ENCODE assay signal across 14 mouse cellular contexts in the genomic region with DNA sequence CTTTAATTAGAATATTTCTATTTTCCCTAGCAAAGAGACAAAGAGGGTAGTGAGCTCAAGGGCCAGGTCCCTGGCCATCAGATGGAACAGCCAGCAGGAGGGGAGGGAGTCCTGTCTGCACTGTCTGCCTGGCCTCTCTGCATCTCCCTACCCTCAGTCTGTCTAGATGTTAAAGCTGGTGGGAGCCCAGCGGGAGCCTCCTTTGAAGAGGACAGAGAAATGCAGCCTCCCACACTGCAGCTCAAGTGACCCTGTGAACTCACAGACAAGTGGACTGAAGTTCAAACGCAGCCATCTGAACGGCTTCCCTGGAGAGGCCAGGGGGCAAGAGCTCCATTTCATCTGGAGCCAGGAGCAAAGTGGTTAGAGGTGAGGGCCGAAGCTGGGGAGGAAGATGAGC. TPM values are rescaled to one million over a fixed set of nuclear protein-coding genes. Genes with fewer than 3 reads are reported as not detected.
DNase-seq lines count a peak whose midpoint lies in the region; ATAC-seq and TF ChIP-seq lines count a peak whose summit lies in the region.
"Had no signal": no experiment of that assay in that cellular context is flagged by ENCODE, and none has a peak within 500 bp of the region (broad histone marks: within the 10 kb centered on the region; RNA-seq: fewer than 3 reads in every experiment).

No protein-coding gene starts in this region.

- ATAC-seq in hindbrain, embryonic 11.5 days (ENCODE audit: low FRiP score): no peak
- ATAC-seq in hindbrain, embryonic 14.5 days (ENCODE audit: low FRiP score): no peak
- ATAC-seq in embryonic facial prominence, embryonic 12.5 days (ENCODE audit: insufficient number of reproducible peaks, insufficient read depth, low FRiP score, low TSS enrichment): no peak
- peak; percentile 46; the same call in 1 of the 2 replicates for ATAC-seq in midbrain, embryonic 15.5 days (replicated peaks)
- ATAC-seq: intestine, postnatal 0 days had no signal

- no peak overlapping the region for H3K9ac ChIP-seq in hindbrain, embryonic 11.5 days (ENCODE audit: low read depth, low read length)
- no peak overlapping the region for H3K9ac ChIP-seq in hindbrain, embryonic 14.5 days
- H3K9ac ChIP-seq in embryonic facial prominence, embryonic 12.5 days: no peak overlapping the region
- no peak overlapping the region for H3K9ac ChIP-seq in midbrain, embryonic 15.5 days

- peak overlapping the region; percentile 25; the same call in 1 of the 2 replicates for H3K27ac ChIP-seq in hindbrain, embryonic 11.5 days (ENCODE audit: low read depth, low read length)
- no peak overlapping the region for H3K27ac ChIP-seq in hindbrain, embryonic 14.5 days
- H3K27ac ChIP-seq in embryonic facial prominence, embryonic 12.5 days: peak overlapping the region; percentile 46; the same call in 1 of the 2 replicates
- peak overlapping the region; percentile 19; the same call in 1 of the 2 replicates for H3K27ac ChIP-seq in midbrain, embryonic 15.5 days

- no peaks in the 10 kb centered on the region for H3K36me3 ChIP-seq in hindbrain, embryonic 11.5 days (ENCODE audit: control insufficient read depth, insufficient read depth, low read length)
- no peaks in the 10 kb centered on the region for H3K36me3 ChIP-seq in hindbrain, embryonic 14.5 days (replicated peaks; ENCODE audit: control insufficient read depth, insufficient read depth)
- H3K36me3 ChIP-seq in embryonic facial prominence, embryonic 12.5 days: no peaks in the 10 kb centered on the region
- H3K36me3 ChIP-seq in midbrain, embryonic 15.5 days (replicated peaks): no peaks in the 10 kb centered on the region

- H3K4me1 ChIP-seq in hindbrain, embryonic 11.5 days (replicated peaks; ENCODE audit: control insufficient read depth, insufficient read depth, low read length): peaks cover 11% of the 10 kb centered on the region
- peaks cover 15% of the 10 kb centered on the region; the same call in 1 of the 2 replicates for H3K4me1 ChIP-seq in hindbrain, embryonic 14.5 days (replicated peaks; ENCODE audit: control insufficient read depth, insufficient read depth, low read length)
- H3K4me1 ChIP-seq in embryonic facial prominence, embryonic 12.5 days: peaks cover 18% of the 10 kb centered on the region
- peaks cover 24% of the 10 kb centered on the region for H3K4me1 ChIP-seq in midbrain, embryonic 15.5 days
- H3K4me1 ChIP-seq: megakaryocyte, embryonic 14.5 days had no signal

- H3K9me3 ChIP-seq in hindbrain, embryonic 11.5 days (ENCODE audit: control insufficient read depth, low read length): no peaks in the 10 kb centered on the region
- H3K9me3 ChIP-seq in hindbrain, embryonic 14.5 days (ENCODE audit: control insufficient read depth, low read length): 0 out of 2 replicates have a peak, but pooled peaks cover 3% of the 10 kb centered on the region
- H3K9me3 ChIP-seq in embryonic facial prominence, embryonic 12.5 days: no peaks in the 10 kb centered on the region
- no peaks in the 10 kb centered on the region for H3K9me3 ChIP-seq in midbrain, embryonic 15.5 days

- TF ChIP-seq CTCF in brain, embryonic 14.5 days (IDR thresholded peaks at IDR 0.05; ENCODE audit: borderline replicate concordance, extremely low read depth, insufficient read depth, insufficient read length): no peak

- H3K4me3 ChIP-seq in hindbrain, embryonic 11.5 days (ENCODE audit: low read depth, low read length): no peak overlapping the region
- H3K4me3 ChIP-seq in hindbrain, embryonic 14.5 days (replicated peaks; ENCODE audit: low read length): no peak overlapping the region
- H3K4me3 ChIP-seq in embryonic facial prominence, embryonic 12.5 days: no peak overlapping the region
- no peak overlapping the region for H3K4me3 ChIP-seq in midbrain, embryonic 15.5 days
- H3K4me3 ChIP-seq: megakaryocyte, embryonic 14.5 days had no signal

- DNase-seq in hindbrain, embryonic 11.5 days (ENCODE audit: low spot score): peak; percentile 37
- no peak for DNase-seq in hindbrain, embryonic 14.5 days (ENCODE audit: low spot score)
- DNase-seq in brain, embryonic 14.5 days (ENCODE audit: low read depth): peak; percentile 62
- DNase-seq in lung, postnatal 14 days: no peak
- no peak for DNase-seq in ovary, adult 18-20 months (ENCODE audit: low spot score)
- no peak for DNase-seq in gastrocnemius, adult 18-20 months (ENCODE audit: low spot score)
- DNase-seq: adrenal gland, postnatal 36 days; heart, adult 18-20 months; lung, adult 18-20 months had no signal

- no peak for TF ChIP-seq POLR2A in brain, embryonic 14.5 days (IDR thresholded peaks at IDR 0.05; ENCODE audit: borderline replicate concordance, extremely low read depth, insufficient read depth, insufficient read length, poor library complexity, severe bottlenecking)

- WGBS in hindbrain, embryonic 11.5 days: 5% methylated on average over 4 of the region's 4 CpGs
- 5% methylated on average over 4 of the region's 4 CpGs for WGBS in hindbrain, embryonic 14.5 days
- WGBS in embryonic facial prominence, embryonic 12.5 days: 4% methylated on average over 4 of the region's 4 CpGs
- WGBS in midbrain, embryonic 15.5 days: 11% methylated on average over 4 of the region's 4 CpGs

- H3K27me3 ChIP-seq in hindbrain, embryonic 11.5 days (ENCODE audit: control insufficient read depth, insufficient read depth, low read length): no peaks in the 10 kb centered on the region
- no peaks in the 10 kb centered on the region for H3K27me3 ChIP-seq in hindbrain, embryonic 14.5 days (ENCODE audit: control insufficient read depth, insufficient read depth, low read length)
- no peaks in the 10 kb centered on the region for H3K27me3 ChIP-seq in embryonic facial prominence, embryonic 12.5 days
- H3K27me3 ChIP-seq in midbrain, embryonic 15.5 days (replicated peaks): no peaks in the 10 kb centered on the region

- H3K4me2 ChIP-seq in hindbrain, embryonic 11.5 days (replicated peaks; ENCODE audit: low read depth, low read length): no peak overlapping the region
- no peak overlapping the region for H3K4me2 ChIP-seq in hindbrain, embryonic 14.5 days (replicated peaks)
- no peak overlapping the region for H3K4me2 ChIP-seq in embryonic facial prominence, embryonic 12.5 days (replicated peaks)
- H3K4me2 ChIP-seq in midbrain, embryonic 15.5 days: no peak overlapping the region

RNA-seq across cellular contexts. Expression of a gene that starts 36.8 kb away (rescaled TPM):
- 7.7 and 8.5 TPM in 2 replicates for polyA plus RNA-seq in hindbrain, embryonic 11.5 days (2014; fragmentation: Nextera tagmentation; extraction: Ambion mirVana)
- polyA plus RNA-seq in hindbrain, embryonic 14.5 days (2014; fragmentation: Nextera tagmentation; extraction: Ambion mirVana): 13.6 and 13.7 TPM in 2 replicates
- 9.2 and 13.5 TPM in 2 replicates for polyA plus RNA-seq in brain, embryonic 14.5 days (2012; rRNA removed)
- 7.1 and 8.3 TPM in 2 replicates for polyA plus RNA-seq in embryonic facial prominence, embryonic 12.5 days (2016; fragmentation: Nextera tagmentation; extraction: Ambion mirVana)
- polyA plus RNA-seq in midbrain, embryonic 15.5 days (2015; fragmentation: Nextera tagmentation; extraction: Ambion mirVana): 16.0 TPM in 2 replicates
- total RNA-seq in gastrocnemius, adult 18-20 months (2021): under 1 TPM; 0.16 to 0.26 TPM
- total RNA-seq: MEL had no signal

Comparison
In these comparisons a context has a peak if more than half of its experiments do, and no peak if none do; other contexts are left out.
1. DNase-seq: peak in hindbrain, embryonic 11.5 days (single experiment) and brain, embryonic 14.5 days (single experiment); none in hindbrain, embryonic 14.5 days (single experiment), lung, postnatal 14 days (single experiment), ovary, adult 18-20 months (single experiment) and gastrocnemius, adult 18-20 months (single experiment).